Comparison of ENCODE assay signal across 8 mouse cellular contexts in genomic region chr17:67512008-67512407, GRCm38 (mm10).
DNase-seq lines count a peak whose midpoint lies in the region; ATAC-seq and TF ChIP-seq lines count a peak whose summit lies in the region.
"Had no signal": no experiment of that assay in that cellular context is flagged by ENCODE, and none has a peak within 500 bp of the region (broad histone marks: within the 10 kb centered on the region; RNA-seq: fewer than 3 reads in every experiment).

No protein-coding gene starts in this region.

- peaks cover 24% of the 10 kb centered on the region for H3K4me1 ChIP-seq in heart, embryonic 13.5 days
- H3K4me1 ChIP-seq in neural tube, embryonic 15.5 days: peaks cover 9% of the 10 kb centered on the region; the same call in 1 of the 2 replicates
- H3K4me1 ChIP-seq in forebrain, embryonic 16.5 days (replicated peaks; ENCODE audit: control insufficient read depth, insufficient read depth, low read length): no peaks in the 10 kb centered on the region; the same call in 1 of the 2 replicates

- 46% methylated on average over 6 of the region's 6 CpGs for WGBS in heart, embryonic 13.5 days
- WGBS in neural tube, embryonic 15.5 days: 87% methylated on average over 6 of the region's 6 CpGs
- WGBS in forebrain, embryonic 16.5 days: 73% methylated on average over 6 of the region's 6 CpGs

- H3K27me3 ChIP-seq in heart, embryonic 13.5 days (replicated peaks): no peaks in the 10 kb centered on the region
- H3K27me3 ChIP-seq in neural tube, embryonic 15.5 days (replicated peaks): no peaks in the 10 kb centered on the region
- no peaks in the 10 kb centered on the region for H3K27me3 ChIP-seq in forebrain, embryonic 16.5 days (replicated peaks; ENCODE audit: control insufficient read depth, insufficient read depth, low read length)

- H3K4me3 ChIP-seq in left cerebral cortex, adult 2 months: no peak overlapping the region
- H3K4me3 ChIP-seq in heart, embryonic 13.5 days: no peak overlapping the region
- H3K4me3 ChIP-seq in neural tube, embryonic 15.5 days (replicated peaks): no peak overlapping the region
- no peak overlapping the region for H3K4me3 ChIP-seq in forebrain, embryonic 16.5 days (replicated peaks; ENCODE audit: low read length)
- H3K4me3 ChIP-seq: midbrain, embryonic 10.5 days had no signal

- no peaks in the 10 kb centered on the region for H3K36me3 ChIP-seq in heart, embryonic 13.5 days
- H3K36me3 ChIP-seq in neural tube, embryonic 15.5 days: no peaks in the 10 kb centered on the region
- H3K36me3 ChIP-seq in forebrain, embryonic 16.5 days (ENCODE audit: control insufficient read depth, insufficient read depth): no peaks in the 10 kb centered on the region
- H3K36me3 ChIP-seq: midbrain, embryonic 10.5 days had no signal

- H3K9ac ChIP-seq in heart, embryonic 13.5 days: no peak overlapping the region
- H3K9ac ChIP-seq in neural tube, embryonic 15.5 days (replicated peaks): no peak overlapping the region
- H3K9ac ChIP-seq in forebrain, embryonic 16.5 days (replicated peaks; ENCODE audit: low read depth, low read length): no peak overlapping the region

- no peak for ATAC-seq in heart, embryonic 13.5 days (ENCODE audit: extremely low read depth, insufficient number of reproducible peaks, low FRiP score, low TSS enrichment)
- no peak for ATAC-seq in neural tube, embryonic 15.5 days (ENCODE audit: low FRiP score)
- ATAC-seq in forebrain, embryonic 16.5 days: no peak

- peak overlapping the region; percentile 28; the same call in 1 of the 2 replicates for H3K27ac ChIP-seq in left cerebral cortex, adult 2 months
- peak overlapping the region; percentile 78 for H3K27ac ChIP-seq in heart, embryonic 13.5 days (replicated peaks)
- 0 out of 2 replicates have a peak overlapping the region, but pooled peaks have one; percentile 13 for H3K27ac ChIP-seq in neural tube, embryonic 15.5 days (replicated peaks)
- H3K27ac ChIP-seq in forebrain, embryonic 16.5 days (ENCODE audit: low read length): no peak overlapping the region
- H3K27ac ChIP-seq: midbrain, embryonic 10.5 days had no signal

- DNase-seq in left cerebral cortex, adult 2 months (ENCODE audit: extremely low spot score in 1 of 2, low spot score in 2 of 2): no peak
- DNase-seq in left cerebral cortex, adult 11 months (ENCODE audit: low spot score): no peak
- peak; percentile 37 to 70 for DNase-seq in heart, adult 18-20 months
- DNase-seq in right cerebral cortex, postnatal 10 days (ENCODE audit: low spot score in 2 of 2): no peak

- TF ChIP-seq CTCF in left cerebral cortex, adult 2 months (IDR thresholded peaks at IDR 0.05): no peak

- intact Hi-C loops in left cerebral cortex, adult 2 months (cut with DNase I): loop anchor here (5.0 kb wide), 1 partner anchor 55 kb away; no protein-coding TSS in a partner anchor

- H3K4me2 ChIP-seq in heart, embryonic 13.5 days: no peak overlapping the region
- H3K4me2 ChIP-seq in neural tube, embryonic 15.5 days: no peak overlapping the region
- H3K4me2 ChIP-seq in forebrain, embryonic 16.5 days (ENCODE audit: low read length): no peak overlapping the region

- H3K9me3 ChIP-seq in heart, embryonic 13.5 days: no peaks in the 10 kb centered on the region
- H3K9me3 ChIP-seq in neural tube, embryonic 15.5 days (replicated peaks): no peaks in the 10 kb centered on the region
- H3K9me3 ChIP-seq in forebrain, embryonic 16.5 days (ENCODE audit: control insufficient read depth, low read length): no peaks in the 10 kb centered on the region
- H3K9me3 ChIP-seq: midbrain, embryonic 10.5 days had no signal

Comparison
In these comparisons a context has a peak if more than half of its experiments do, and no peak if none do; other contexts are left out.
1. DNase-seq: peak in heart, adult 18-20 months (2 of 2); none in left cerebral cortex, adult 2 months (0 of 2), left cerebral cortex, adult 11 months (single experiment) and right cerebral cortex, postnatal 10 days (0 of 2).